Mouse (Mus musculus): ENCODE data around the gene Pde4c. TPM values are rescaled to one million over a fixed set of nuclear protein-coding genes. Genes with fewer than 3 reads are reported as not detected.

Gene Pde4c
- total and polyA plus RNA-seq, 2 experiments from 2014 or later, result 0.26 to 0.31 TPM

GRCm38 (mm10) chr8:70699834-70700554 lies 23.5 kb upstream of the Pde4c start:
- DNase-seq (ENCODE audit: low spot score), result peak; percentile 89
- Histone ChIP-seq H3K9ac (replicated peaks; ENCODE audit: low read length) (peak overlapping the region; percentile 98), H3K27ac (peak overlapping the region; percentile 99), H3K9me3 (ENCODE audit: low read length) (no peaks in the 10 kb centered on the region), H3K27me3 (ENCODE audit: insufficient read depth, low read length) (no peaks in the 10 kb centered on the region), H3K4me1 (ENCODE audit: insufficient read depth, low read length) (peaks cover 21% of the 10 kb centered on the region), H3K36me3 (ENCODE audit: insufficient read depth, low read length) (0 out of 2 replicates have a peak, but pooled peaks cover 5% of the 10 kb centered on the region), H3K4me3 (ENCODE audit: low read length) (peak overlapping the region; percentile 90), H3K4me2 (ENCODE audit: low read depth, low read length) (peak overlapping the region; percentile 61)
- peak; percentile 19 for ATAC-seq
- TF ChIP-seq CTCF (IDR thresholded peaks at IDR 0.05; ENCODE audit: low read depth), result no peak
- WGBS, result under 1% methylated on average over 54 of the region's 59 CpGs

GRCm38 (mm10) chr8:70700555-70700922 lies 23.0 kb upstream of the Pde4c start:
- Histone ChIP-seq H3K4me1 (ENCODE audit: insufficient read depth, low read length) (peaks cover 21% of the 10 kb centered on the region), H3K36me3 (ENCODE audit: insufficient read depth, low read length) (0 out of 2 replicates have a peak, but pooled peaks cover 5% of the 10 kb centered on the region), H3K9ac (replicated peaks; ENCODE audit: low read length) (peak overlapping the region; percentile 98), H3K4me2 (ENCODE audit: low read depth, low read length) (peak overlapping the region; percentile 61), H3K4me3 (ENCODE audit: low read length) (peak overlapping the region; percentile 90), H3K27ac (peak overlapping the region; percentile 99), H3K9me3 (ENCODE audit: low read length) (no peaks in the 10 kb centered on the region), H3K27me3 (ENCODE audit: insufficient read depth, low read length) (no peaks in the 10 kb centered on the region)
- ATAC-seq, result peak; percentile 15; the same call in 1 of the 2 replicates
- TF ChIP-seq CTCF (IDR thresholded peaks at IDR 0.05; ENCODE audit: low read depth), result peak; percentile 82
- peak; percentile 96 for DNase-seq (ENCODE audit: low spot score)
- 0% methylated on average over 20 of the region's 20 CpGs for WGBS

- Histone ChIP-seq H3K27ac (peak overlapping the region; percentile 99), H3K4me1 (ENCODE audit: insufficient read depth, low read length) (peaks cover 21% of the 10 kb centered on the region), H3K36me3 (ENCODE audit: insufficient read depth, low read length) (0 out of 2 replicates have a peak, but pooled peaks cover 5% of the 10 kb centered on the region), H3K27me3 (ENCODE audit: insufficient read depth, low read length) (no peaks in the 10 kb centered on the region), H3K9me3 (ENCODE audit: low read length) (no peaks in the 10 kb centered on the region), H3K4me3 (ENCODE audit: low read length) (peak overlapping the region; percentile 90), H3K9ac (replicated peaks; ENCODE audit: low read length) (peak overlapping the region; percentile 98), H3K4me2 (ENCODE audit: low read depth, low read length) (peak overlapping the region; percentile 61)
- ATAC-seq (no peak), DNase-seq (ENCODE audit: low spot score) (no peak)
- no peak for TF ChIP-seq CTCF (IDR thresholded peaks at IDR 0.05; ENCODE audit: low read depth)
- 48% methylated on average over 10 of the region's 10 CpGs for WGBS
These were observed 22.2 kb upstream of the Pde4c start for GRCm38 (mm10) chr8:70701048-70701981.

- DNase-seq (ENCODE audit: low spot score), result no peak
- 0 out of 2 replicates have a peak, but pooled peaks cover 5% of the 10 kb centered on the region for H3K36me3 ChIP-seq (ENCODE audit: insufficient read depth, low read length)
- H3K9me3 ChIP-seq (ENCODE audit: low read length), result no peaks in the 10 kb centered on the region
- H3K9ac ChIP-seq (replicated peaks; ENCODE audit: low read length), result 0 out of 2 replicates have a peak overlapping the region, but pooled peaks have one; percentile 9
- no peak for TF ChIP-seq CTCF (IDR thresholded peaks at IDR 0.05; ENCODE audit: low read depth)
- H3K4me3 ChIP-seq (ENCODE audit: low read length), result peak overlapping the region; percentile 90; the same call in 1 of the 2 replicates
- WGBS, result 72% methylated on average over 2 of the region's 2 CpGs
- peaks cover 12% of the 10 kb centered on the region for H3K4me1 ChIP-seq (ENCODE audit: insufficient read depth, low read length)
- peak overlapping the region; percentile 26; the same call in 1 of the 2 replicates for H3K27ac ChIP-seq
- ATAC-seq, result no peak
- H3K4me2 ChIP-seq (ENCODE audit: low read depth, low read length), result peak overlapping the region; percentile 61
- no peaks in the 10 kb centered on the region for H3K27me3 ChIP-seq (ENCODE audit: insufficient read depth, low read length)
These were observed 21.3 kb upstream of the Pde4c start for GRCm38 (mm10) chr8:70701982-70702841.

- ATAC-seq (no peak), DNase-seq (ENCODE audit: low spot score) (no peak)
- Histone ChIP-seq H3K4me3 (ENCODE audit: low read length) (no peak overlapping the region), H3K9ac (replicated peaks; ENCODE audit: low read length) (no peak overlapping the region), H3K4me1 (ENCODE audit: insufficient read depth, low read length) (peaks cover 6% of the 10 kb centered on the region), H3K9me3 (ENCODE audit: low read length) (no peaks in the 10 kb centered on the region), H3K27me3 (ENCODE audit: insufficient read depth, low read length) (no peaks in the 10 kb centered on the region), H3K27ac (peak overlapping the region; percentile 26; the same call in 1 of the 2 replicates), H3K36me3 (ENCODE audit: insufficient read depth, low read length) (0 out of 2 replicates have a peak, but pooled peaks cover 5% of the 10 kb centered on the region), H3K4me2 (ENCODE audit: low read depth, low read length) (peak overlapping the region; percentile 61; the same call in 1 of the 2 replicates)
- no peak for TF ChIP-seq CTCF (IDR thresholded peaks at IDR 0.05; ENCODE audit: low read depth)
- WGBS, result 73% methylated on average over 3 of the region's 3 CpGs
These were observed 20.7 kb upstream of the Pde4c start for GRCm38 (mm10) chr8:70702842-70703182.
